20 mouse cellular contexts compared by ENCODE assay signal in genomic region chr19:45159991-45160390, GRCm38 (mm10). TPM values are rescaled to one million over a fixed set of nuclear protein-coding genes. Genes with fewer than 3 reads are reported as not detected.
"Had no signal": no experiment of that assay in that cellular context is flagged by ENCODE, and none has a peak within 500 bp of the region (broad histone marks: within the 10 kb centered on the region; RNA-seq: fewer than 3 reads in every experiment).

No protein-coding gene starts in this region.

- H3K4me3 ChIP-seq: neural tube, embryonic 13.5 days; neural tube, embryonic 15.5 days had no signal

- H3K4me2 ChIP-seq: neural tube, embryonic 13.5 days; neural tube, embryonic 15.5 days had no signal

- H3K9me3 ChIP-seq: neural tube, embryonic 13.5 days; neural tube, embryonic 15.5 days; stomach, embryonic 15.5 days had no signal

- DNase-seq: retina, postnatal 1 day; right cerebral cortex, adult 18-20 months; right cerebral cortex, postnatal 14 days; right cerebral cortex, postnatal 25 days; right cerebral cortex, postnatal 4 days; spleen, adult 18-20 months; thymus, adult 18-20 months; thymus, adult 2 months; thymus, postnatal 14 days; thymus, postnatal 25 days; thymus, postnatal 36 days; thymus, postnatal 4 days had no signal

- H3K9ac ChIP-seq: neural tube, embryonic 13.5 days; neural tube, embryonic 15.5 days; stomach, embryonic 15.5 days had no signal

- H3K4me1 ChIP-seq: neural tube, embryonic 13.5 days; neural tube, embryonic 15.5 days had no signal

- H3K27ac ChIP-seq: neural tube, embryonic 13.5 days; neural tube, embryonic 15.5 days; stomach, embryonic 15.5 days; stomach, postnatal 0 days had no signal

- H3K36me3 ChIP-seq: neural tube, embryonic 13.5 days; neural tube, embryonic 15.5 days; stomach, embryonic 15.5 days had no signal

RNA-seq across cellular contexts. Expression of gene Tlx1, which starts 9.5 kb away (rescaled TPM):
- total RNA-seq: neutrophil, adult 5-6 weeks had no signal
- polyA plus RNA-seq: neural tube, embryonic 14.5 days; small intestine, adult 2 months; stomach, postnatal 0 days; urinary bladder, adult 2 months had no signal
